Mouse (Mus musculus): ENCODE measurements around the gene Kif14. TPM values are rescaled to one million over a fixed set of nuclear protein-coding genes. Genes with fewer than 3 reads are reported as not detected.

Kif14 gene
- polyA plus RNA-seq, 1 experiment = 0.25 TPM

DNA sequence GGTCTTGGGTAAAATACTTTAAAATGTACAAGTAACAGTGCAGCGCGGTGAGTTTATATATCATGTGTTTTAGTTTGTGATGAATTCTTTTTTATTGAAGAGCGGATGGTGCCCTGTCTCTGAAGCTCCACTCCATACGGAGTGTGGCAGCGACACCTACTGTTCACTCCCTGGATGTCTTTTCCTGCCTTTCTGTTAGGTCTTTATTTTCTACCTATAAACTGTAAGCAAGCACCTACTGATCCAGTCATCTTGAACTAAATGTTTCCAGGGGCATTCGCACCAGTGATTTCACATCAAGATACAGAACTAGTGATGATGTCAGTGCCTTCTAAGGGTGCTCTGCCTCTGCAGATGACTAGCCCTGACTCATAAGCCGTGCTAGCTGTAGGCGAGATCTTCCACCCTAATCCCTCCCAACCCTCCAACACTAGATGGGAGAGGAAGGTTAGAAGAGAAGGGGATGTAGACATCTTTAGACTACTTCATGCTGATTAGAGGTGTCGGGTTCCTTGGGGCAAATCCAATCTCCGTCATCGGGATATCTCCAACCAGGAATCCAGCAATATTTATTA is 55.3 kb downstream of the Kif14 start:
- Histone ChIP-seq H3K4me3 (replicated peaks; ENCODE audit: extremely low read depth, low read depth, low read length) (no peak overlapping the region), H3K4me1 (ENCODE audit: control insufficient read depth, insufficient read depth, low read length) (no peaks in the 10 kb centered on the region)
- DNase-seq = peak; percentile 29
- 73% methylated on average over 11 of the region's 11 CpGs for WGBS
- peak; percentile 66 for TF ChIP-seq CTCF (IDR thresholded peaks at IDR 0.05; ENCODE audit: insufficient read depth, low read length)
- TF ChIP-seq POLR2A (IDR thresholded peaks at IDR 0.05; ENCODE audit: borderline replicate concordance, extremely low read depth, low read depth, low read length) = no peak

DNA sequence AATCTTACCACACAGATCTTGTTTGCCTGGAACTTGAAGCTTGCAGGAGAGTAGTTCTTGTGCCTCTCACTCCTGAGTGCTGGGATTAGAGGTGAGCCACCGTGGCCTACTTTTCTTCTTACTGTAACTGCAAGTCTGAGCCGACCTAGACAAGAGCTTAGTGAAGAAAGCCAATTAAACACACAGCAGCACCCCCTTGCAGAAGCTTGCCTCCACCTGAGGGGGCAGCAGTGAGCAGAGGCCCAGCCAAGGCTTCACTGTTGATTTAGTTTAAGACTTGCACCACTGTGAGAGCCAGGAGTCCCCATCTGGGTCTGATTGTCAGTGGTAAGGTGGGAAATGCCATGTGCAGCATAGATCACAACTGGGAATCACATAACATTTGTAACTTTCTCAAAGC is 58.8 kb downstream of the Kif14 start:
- Histone ChIP-seq H3K4me1 (ENCODE audit: control insufficient read depth, insufficient read depth, low read length) (no peaks in the 10 kb centered on the region), H3K4me3 (replicated peaks; ENCODE audit: extremely low read depth, low read depth, low read length) (no peak overlapping the region)
- WGBS = 27% methylated on average over 2 of the region's 2 CpGs
- DNase-seq = peak; percentile 65
- TF ChIP-seq POLR2A (IDR thresholded peaks at IDR 0.05; ENCODE audit: borderline replicate concordance, extremely low read depth, low read depth, low read length) (no peak), CTCF (IDR thresholded peaks at IDR 0.05; ENCODE audit: insufficient read depth, low read length) (peak; percentile 87)

GRCm38 (mm10) chr1:136525818-136526217 is 59.7 kb downstream of the Kif14 start:
- Histone ChIP-seq H3K4me3 (replicated peaks; ENCODE audit: extremely low read depth, low read depth, low read length) (no peak overlapping the region), H3K4me1 (ENCODE audit: control insufficient read depth, insufficient read depth, low read length) (no peaks in the 10 kb centered on the region)
- TF ChIP-seq POLR2A (IDR thresholded peaks at IDR 0.05; ENCODE audit: borderline replicate concordance, extremely low read depth, low read depth, low read length) (no peak), CTCF (IDR thresholded peaks at IDR 0.05; ENCODE audit: insufficient read depth, low read length) (no peak)
- 50% methylated on average over 6 of the region's 6 CpGs for WGBS
- no peak for DNase-seq

DNA sequence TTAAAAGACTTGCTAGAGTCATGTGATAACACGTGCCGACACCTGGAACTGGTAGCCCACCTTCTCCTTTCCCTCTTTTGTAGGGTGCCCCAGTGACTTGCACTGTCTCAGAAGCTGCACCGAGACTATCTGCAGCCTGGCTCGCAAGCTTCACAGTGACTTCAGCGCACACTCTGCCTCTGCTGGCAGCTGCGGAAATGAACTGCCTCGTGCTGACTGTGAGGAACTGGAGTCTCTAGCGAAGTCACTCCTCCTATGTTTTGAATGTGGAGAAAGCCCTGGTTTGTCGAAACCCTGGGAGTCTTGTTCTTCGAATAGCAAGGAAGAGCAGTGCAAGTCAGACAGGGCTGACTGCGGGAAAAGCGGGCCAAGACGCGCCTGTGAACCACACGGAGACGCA is 61.0 kb downstream of the Kif14 start:
- TF ChIP-seq POLR2A (IDR thresholded peaks at IDR 0.05; ENCODE audit: borderline replicate concordance, extremely low read depth, low read depth, low read length) (no peak), CTCF (IDR thresholded peaks at IDR 0.05; ENCODE audit: insufficient read depth, low read length) (0 out of 2 replicates have a peak, but pooled peaks have one; percentile 15)
- 77% methylated on average over 16 of the region's 16 CpGs for WGBS
- DNase-seq = no peak
- Histone ChIP-seq H3K4me1 (ENCODE audit: control insufficient read depth, insufficient read depth, low read length) (no peaks in the 10 kb centered on the region), H3K4me3 (replicated peaks; ENCODE audit: extremely low read depth, low read depth, low read length) (no peak overlapping the region)

DNA sequence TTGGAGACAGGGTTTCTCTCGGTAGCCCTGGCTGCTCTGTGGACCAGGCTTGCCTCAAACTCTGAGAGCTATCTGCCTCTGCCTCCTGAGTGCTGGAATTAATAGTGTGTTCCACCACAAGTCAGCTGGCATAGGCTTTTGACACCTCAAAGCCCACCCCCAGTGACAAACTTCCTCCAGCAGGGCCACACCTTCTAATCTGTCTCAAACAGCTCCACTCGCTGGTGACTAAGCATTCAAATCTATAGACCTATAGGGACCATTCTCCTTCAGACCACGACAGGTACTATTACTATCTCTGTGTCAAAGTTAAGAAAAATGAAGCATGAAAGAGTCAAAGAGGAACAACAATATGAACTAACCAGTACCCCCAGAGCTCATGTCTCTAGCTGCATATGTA is 66.4 kb downstream of the Kif14 start:
- no peak for DNase-seq
- 80% methylated on average over 3 of the region's 3 CpGs for WGBS
- TF ChIP-seq POLR2A (IDR thresholded peaks at IDR 0.05; ENCODE audit: borderline replicate concordance, extremely low read depth, low read depth, low read length) (no peak), CTCF (IDR thresholded peaks at IDR 0.05; ENCODE audit: insufficient read depth, low read length) (no peak)
- Histone ChIP-seq H3K4me1 (ENCODE audit: control insufficient read depth, insufficient read depth, low read length) (no peaks in the 10 kb centered on the region), H3K4me3 (replicated peaks; ENCODE audit: extremely low read depth, low read depth, low read length) (no peak overlapping the region)

DNA sequence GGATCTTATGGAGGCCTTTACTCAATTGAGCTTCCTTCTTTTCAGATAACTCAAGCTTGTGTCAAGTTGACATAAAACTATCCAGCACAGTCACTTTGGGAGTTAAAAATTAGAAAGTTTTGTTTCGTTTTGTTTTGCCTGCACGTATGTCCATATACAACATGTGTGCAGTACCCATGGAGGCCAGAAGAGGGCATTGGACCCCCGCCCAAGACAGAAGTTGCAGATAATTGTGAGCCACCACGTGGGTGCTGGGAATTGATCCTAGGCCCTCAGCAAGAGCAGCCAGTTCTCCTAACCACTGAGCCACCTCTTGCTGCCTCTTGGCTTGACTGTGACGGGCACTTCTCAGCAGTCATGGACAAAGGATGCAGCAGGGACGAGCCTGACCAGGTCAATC is 70.8 kb downstream of the Kif14 start:
- DNase-seq = no peak
- H3K4me3 ChIP-seq (replicated peaks; ENCODE audit: extremely low read depth, low read depth, low read length) = no peak overlapping the region
- TF ChIP-seq POLR2A (IDR thresholded peaks at IDR 0.05; ENCODE audit: borderline replicate concordance, extremely low read depth, low read depth, low read length) (no peak), CTCF (IDR thresholded peaks at IDR 0.05; ENCODE audit: insufficient read depth, low read length) (no peak)
- WGBS = 87% methylated on average over 6 of the region's 6 CpGs
- no peaks in the 10 kb centered on the region for H3K4me1 ChIP-seq (ENCODE audit: control insufficient read depth, insufficient read depth, low read length)

- Histone ChIP-seq H3K4me1 (ENCODE audit: control insufficient read depth, insufficient read depth, low read length) (no peaks in the 10 kb centered on the region), H3K4me3 (replicated peaks; ENCODE audit: extremely low read depth, low read depth, low read length) (no peak overlapping the region)
- TF ChIP-seq CTCF (IDR thresholded peaks at IDR 0.05; ENCODE audit: insufficient read depth, low read length) = no peak
- TF ChIP-seq POLR2A (IDR thresholded peaks at IDR 0.05; ENCODE audit: borderline replicate concordance, extremely low read depth, low read depth, low read length) = no peak
- no peak for DNase-seq
- WGBS = 77% methylated on average over 4 of the region's 4 CpGs
Observed at GRCm38 (mm10) chr1:136538247-136538646, 72.1 kb downstream of the Kif14 start.

DNA sequence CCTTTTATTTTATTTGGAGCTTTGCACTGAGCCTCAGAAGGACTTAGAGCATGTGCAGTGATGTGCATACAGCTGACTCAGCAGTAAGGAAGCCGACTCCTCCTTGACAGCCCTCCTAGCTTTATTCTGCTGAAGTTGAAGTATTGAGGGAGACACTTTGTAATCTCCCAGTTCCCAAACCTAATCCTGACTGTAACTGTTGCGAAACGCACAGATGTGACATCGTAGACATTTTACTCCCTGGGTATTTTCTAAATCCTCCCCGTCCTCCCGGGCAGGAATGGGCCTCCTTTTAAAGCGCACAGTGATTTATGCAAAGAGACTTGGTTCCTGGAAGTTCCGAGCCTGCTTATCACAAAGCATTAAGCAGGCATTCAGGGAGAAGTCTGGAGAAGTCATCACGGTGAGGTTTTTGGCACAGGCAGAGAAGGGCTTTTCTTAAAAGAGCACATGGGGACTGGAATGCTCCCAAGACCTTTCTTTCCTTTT is 74.3 kb downstream of the Kif14 start:
- TF ChIP-seq POLR2A (IDR thresholded peaks at IDR 0.05; ENCODE audit: borderline replicate concordance, extremely low read depth, low read depth, low read length) = no peak
- no peak for TF ChIP-seq CTCF (IDR thresholded peaks at IDR 0.05; ENCODE audit: insufficient read depth, low read length)
- H3K4me1 ChIP-seq (ENCODE audit: control insufficient read depth, insufficient read depth, low read length) = no peaks in the 10 kb centered on the region
- DNase-seq = no peak
- WGBS = 33% methylated on average over 9 of the region's 9 CpGs
- no peak overlapping the region for H3K4me3 ChIP-seq (replicated peaks; ENCODE audit: extremely low read depth, low read depth, low read length)

DNA sequence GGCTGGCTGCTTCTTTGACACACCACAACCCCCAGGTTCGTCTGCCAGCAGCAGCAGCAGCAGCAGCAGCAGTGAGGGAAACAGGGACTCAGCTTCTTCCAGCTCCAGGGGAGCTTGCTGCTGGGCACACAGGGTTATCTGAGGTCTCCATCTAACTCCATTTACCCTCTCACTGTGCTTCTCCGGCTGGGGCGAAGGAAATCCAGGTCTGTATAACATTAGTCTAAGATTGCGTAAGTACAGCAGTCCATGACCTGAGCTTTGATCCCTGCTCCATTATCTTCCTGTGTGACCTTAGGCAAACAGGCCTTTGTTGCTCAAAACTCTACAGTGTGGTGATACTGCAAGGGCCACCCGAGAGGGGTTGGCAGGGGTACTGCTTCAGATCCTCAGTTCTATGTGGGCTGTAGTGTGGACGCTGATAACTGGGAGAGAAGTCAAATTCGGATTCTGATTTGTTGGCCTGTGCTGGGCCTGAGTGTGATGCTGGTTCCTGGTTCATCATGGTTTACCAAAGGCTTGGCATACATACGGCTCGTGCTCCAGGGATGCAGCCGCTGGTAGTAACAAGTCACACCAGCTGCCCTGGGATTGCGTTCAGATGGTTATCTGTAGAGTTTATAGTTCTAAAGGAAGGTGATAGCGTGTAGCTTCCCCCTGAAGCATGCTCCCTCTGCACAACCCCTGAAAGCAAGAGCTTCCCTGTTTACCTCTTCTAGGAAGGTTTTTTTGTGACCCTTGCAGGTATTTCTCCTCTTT is 75.7 kb downstream of the Kif14 start:
- DNase-seq = no peak
- Histone ChIP-seq H3K4me3 (replicated peaks; ENCODE audit: extremely low read depth, low read depth, low read length) (no peak overlapping the region), H3K4me1 (ENCODE audit: control insufficient read depth, insufficient read depth, low read length) (no peaks in the 10 kb centered on the region)
- no peak for TF ChIP-seq CTCF (IDR thresholded peaks at IDR 0.05; ENCODE audit: insufficient read depth, low read length)
- no peak for TF ChIP-seq POLR2A (IDR thresholded peaks at IDR 0.05; ENCODE audit: borderline replicate concordance, extremely low read depth, low read depth, low read length)
- WGBS = 75% methylated on average over 12 of the region's 12 CpGs

DNA sequence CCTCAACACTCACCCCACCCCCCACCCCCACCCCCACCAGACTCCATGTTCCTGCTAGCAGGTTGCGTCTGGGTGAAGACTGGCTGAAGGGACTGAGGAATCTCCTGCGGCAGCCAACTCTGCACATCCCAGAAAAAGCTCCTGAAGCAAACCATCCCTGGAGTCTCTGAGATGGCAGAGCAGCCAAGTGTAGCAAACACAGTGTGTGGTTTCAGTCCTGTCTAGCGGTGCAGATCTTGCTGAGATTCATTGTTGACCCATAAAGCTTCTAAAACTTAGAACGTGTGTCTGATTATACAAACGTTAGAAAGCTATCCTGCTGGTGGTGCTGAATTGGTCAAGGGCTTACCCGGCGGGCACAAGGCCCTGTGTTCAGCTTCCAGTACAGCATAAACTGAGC is 77.8 kb downstream of the Kif14 start:
- TF ChIP-seq CTCF (IDR thresholded peaks at IDR 0.05; ENCODE audit: insufficient read depth, low read length) = no peak
- TF ChIP-seq POLR2A (IDR thresholded peaks at IDR 0.05; ENCODE audit: borderline replicate concordance, extremely low read depth, low read depth, low read length) = no peak
- Histone ChIP-seq H3K4me1 (ENCODE audit: control insufficient read depth, insufficient read depth, low read length) (no peaks in the 10 kb centered on the region), H3K4me3 (replicated peaks; ENCODE audit: extremely low read depth, low read depth, low read length) (no peak overlapping the region)
- no peak for DNase-seq
- 57% methylated on average over 7 of the region's 7 CpGs for WGBS
